Mouse (Mus musculus): ENCODE data around the gene Fyb.
A peak's percentile ranks its signal among the peaks of the same experiment; 100 is the strongest.

The Fyb gene

GRCm38 (mm10) chr15:6522653-6523167, at the start of gene Fyb:
Gene Fyb, plus strand, starts transcription at chr15:6522853.
- DNase-seq (ENCODE audit: low spot score in 2 of 2): peak; percentile 6 to 13

- DNase-seq (ENCODE audit: low spot score in 2 of 2): no peak
Measured at GRCm38 (mm10) chr15:6483561-6483960, 39.1 kb upstream of the Fyb start.

GRCm38 (mm10) chr15:6492386-6492785, 30.3 kb upstream of the Fyb start:
- no peak for DNase-seq (ENCODE audit: low spot score in 2 of 2)

GRCm38 (mm10) chr15:6498396-6499070, 24.1 kb upstream of the Fyb start:
- no peak for DNase-seq (ENCODE audit: low spot score in 2 of 2)

- DNase-seq (ENCODE audit: low spot score in 2 of 2): peak; percentile 5 to 7
Measured at GRCm38 (mm10) chr15:6500787-6501186, 21.9 kb upstream of the Fyb start.

GRCm38 (mm10) chr15:6517525-6517924, 5.1 kb upstream of the Fyb start:
- no peak for DNase-seq (ENCODE audit: low spot score in 2 of 2)

- DNase-seq (ENCODE audit: low spot score in 2 of 2): no peak
Measured at GRCm38 (mm10) chr15:6519417-6520255, 3.0 kb upstream of the Fyb start.

- DNase-seq (ENCODE audit: low spot score in 2 of 2): no peak
Measured at GRCm38 (mm10) chr15:6520505-6521155, 2.0 kb upstream of the Fyb start.

- no peak for DNase-seq (ENCODE audit: low spot score in 2 of 2)
Measured at GRCm38 (mm10) chr15:6524801-6525200, 2.1 kb downstream of the Fyb start.

GRCm38 (mm10) chr15:6525386-6525785, 2.7 kb downstream of the Fyb start:
- no peak for DNase-seq (ENCODE audit: low spot score in 2 of 2)

- no peak for DNase-seq (ENCODE audit: low spot score in 2 of 2)
Measured at GRCm38 (mm10) chr15:6533858-6534343, 11.2 kb downstream of the Fyb start.

- DNase-seq (ENCODE audit: low spot score in 2 of 2): no peak
Measured at GRCm38 (mm10) chr15:6534592-6534991, 11.9 kb downstream of the Fyb start.

GRCm38 (mm10) chr15:6539639-6540338, 17.1 kb downstream of the Fyb start:
- no peak for DNase-seq (ENCODE audit: low spot score in 2 of 2)

GRCm38 (mm10) chr15:6548911-6549310, 26.3 kb downstream of the Fyb start:
- no peak for DNase-seq (ENCODE audit: low spot score in 2 of 2)

GRCm38 (mm10) chr15:6551875-6552274, 29.2 kb downstream of the Fyb start:
- DNase-seq (ENCODE audit: low spot score in 2 of 2): no peak

- no peak for DNase-seq (ENCODE audit: low spot score in 2 of 2)
Measured at GRCm38 (mm10) chr15:6554742-6555141, 32.1 kb downstream of the Fyb start.

- peak in 1 of 2 experiments; percentile 27 for DNase-seq (ENCODE audit: low spot score in 2 of 2)
Measured at GRCm38 (mm10) chr15:6555536-6555935, 32.9 kb downstream of the Fyb start.

- no peak for DNase-seq (ENCODE audit: low spot score in 2 of 2)
Measured at GRCm38 (mm10) chr15:6556272-6556671, 33.6 kb downstream of the Fyb start.

GRCm38 (mm10) chr15:6556911-6557310, 34.3 kb downstream of the Fyb start:
- DNase-seq (ENCODE audit: low spot score in 2 of 2): no peak

GRCm38 (mm10) chr15:6557552-6557951, 34.9 kb downstream of the Fyb start:
- DNase-seq (ENCODE audit: low spot score in 2 of 2): no peak

- DNase-seq (ENCODE audit: low spot score in 2 of 2): no peak
Measured at GRCm38 (mm10) chr15:6559188-6559587, 36.5 kb downstream of the Fyb start.

GRCm38 (mm10) chr15:6560696-6561095, 38.0 kb downstream of the Fyb start:
- DNase-seq (ENCODE audit: low spot score in 2 of 2): no peak
